Mouse (Mus musculus) adrenal gland, adult 2 months (tissue): ENCODE measurements around the gene Eya2. TPM values are rescaled to one million over a fixed set of nuclear protein-coding genes. Genes with fewer than 3 reads are reported as not detected.

ENCODE experiments used
- DNase-seq: peaks from one replicate; pipeline ENCODE4 v3.0.0; 2021
- polyA plus RNA-seq: library from polyadenylated mRNA; depleted of rRNA; stranded (reverse); fragments of >200 nt; gene quantifications from 2 replicates; pipeline ENCODE4 v1.2.3, GENCODE M21; 2012; rRNA removed
- total RNA-seq, 2 experiments: library from RNA; stranded (reverse); gene quantifications; 2 replicates each; pipeline ENCODE4 v1.2.3; 2021

Eya2 gene
- total and polyA plus RNA-seq, 3 experiments, result 2.9 to 7.8 (median 3.8) TPM

DNA sequence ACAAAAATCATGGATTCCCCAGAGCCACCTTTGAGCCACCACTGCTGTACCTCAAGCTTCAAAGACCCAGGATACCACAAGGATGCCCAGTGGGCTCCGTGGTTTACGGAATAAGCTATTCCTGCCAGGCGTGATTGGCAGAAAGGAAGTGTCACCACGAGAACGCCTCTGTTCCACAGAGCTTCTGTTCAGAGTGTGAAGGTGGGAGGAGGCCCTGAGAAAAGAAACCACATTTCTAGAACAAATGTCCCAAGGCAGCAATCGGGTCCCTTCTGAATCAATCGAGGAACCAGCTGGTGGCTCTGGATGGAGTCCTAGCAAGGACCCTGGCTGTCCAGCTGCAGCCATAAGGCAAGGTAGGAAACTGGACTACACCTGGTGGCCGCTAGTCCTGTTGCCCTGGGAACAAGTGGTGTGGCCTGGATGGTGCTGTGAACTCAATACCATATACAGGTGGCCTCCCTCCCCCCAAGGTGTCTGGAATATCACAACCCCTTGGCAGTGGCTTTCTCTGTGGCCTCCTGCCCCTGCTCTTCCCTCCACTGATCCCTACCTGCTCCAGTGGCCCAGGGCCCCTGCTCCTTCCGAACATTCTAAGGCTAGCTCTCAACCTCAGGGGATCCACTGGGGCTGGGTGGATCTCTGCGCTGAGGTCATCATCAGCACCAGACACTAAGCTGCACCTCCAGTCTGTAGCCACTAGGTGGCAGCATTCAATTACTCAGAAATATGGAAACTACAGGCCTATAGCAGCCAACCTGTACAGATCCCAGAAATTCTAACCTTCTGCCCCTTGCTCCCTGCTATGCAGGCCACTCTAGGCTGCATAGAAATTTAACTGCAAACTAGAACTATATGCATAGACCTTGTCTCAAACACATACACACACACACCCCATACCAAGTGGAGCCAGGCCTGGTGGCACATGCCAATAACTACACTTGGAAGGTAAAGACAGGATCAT lies 224.4 kb downstream of the Eya2 start:
- peak; percentile 75 for DNase-seq

DNA sequence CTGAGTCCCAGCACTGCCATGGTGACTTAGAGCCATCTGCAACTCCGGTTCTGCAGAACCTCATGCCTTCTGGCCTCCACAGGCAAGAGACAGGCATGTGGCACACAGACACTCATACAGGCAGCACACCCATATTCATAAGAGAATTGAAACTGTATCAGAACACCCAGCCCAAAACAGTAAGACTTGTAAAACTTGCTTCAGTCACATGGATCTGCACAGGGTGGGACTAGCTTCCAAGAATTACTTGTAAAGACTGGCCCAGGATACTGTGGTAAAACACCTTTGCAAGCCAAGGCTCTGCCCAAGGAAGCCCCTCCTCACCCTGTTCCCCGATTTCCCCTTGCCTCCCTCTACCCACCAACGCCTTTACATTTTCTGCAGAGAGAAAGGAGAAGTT lies 225.2 kb downstream of the Eya2 start:
- no peak for DNase-seq

DNA sequence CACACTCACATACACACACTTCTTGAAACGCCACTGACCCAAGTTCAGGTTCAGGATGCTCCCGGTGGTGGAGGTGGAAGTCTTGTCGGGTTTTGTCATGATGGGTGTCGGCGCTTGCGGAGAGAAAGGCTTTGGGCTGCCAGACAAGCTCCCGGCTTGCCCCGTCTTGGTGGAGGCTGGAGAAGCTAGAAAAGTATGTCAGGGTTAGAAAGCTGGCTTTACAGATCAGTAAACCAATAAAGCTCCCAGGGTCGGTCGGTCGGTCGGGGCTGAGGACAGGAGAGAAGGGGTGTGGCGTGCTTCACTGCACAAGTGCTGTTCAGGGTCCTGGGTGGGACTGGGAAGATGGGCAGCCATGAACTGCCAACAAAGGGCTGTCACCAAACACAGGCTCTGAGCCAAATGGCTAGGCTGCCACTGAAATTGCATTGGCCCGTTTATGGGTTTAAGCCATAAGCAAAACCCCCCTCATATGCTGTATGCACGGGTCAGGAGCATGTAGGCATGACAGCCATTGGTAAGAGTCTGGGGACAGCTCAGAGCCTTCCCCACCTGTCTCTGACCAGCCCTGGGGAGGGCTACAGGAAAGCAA lies 225.8 kb downstream of the Eya2 start:
- DNase-seq, result no peak

Other genes starting within 250 kb of the Eya2 start
- not detected for gene Zfp663, start 226.3 kb upstream of the Eya2 start, total RNA-seq
- gene Zfp663, start 226.3 kb upstream of the Eya2 start, polyA plus RNA-seq, result not detected in 2 replicates
- 1 to 10 TPM; 4.3 to 5.0 TPM for gene Zfp334, start 206.8 kb upstream of the Eya2 start, total RNA-seq
- 1.1 and 1.3 TPM in 2 replicates for gene Zfp334, start 206.8 kb upstream of the Eya2 start, polyA plus RNA-seq
- gene Ocstamp, start 194.6 kb upstream of the Eya2 start, total RNA-seq, result under 1 TPM; 0.12 to 0.38 TPM
- 0.55 and 0.64 TPM in 2 replicates for gene Ocstamp, start 194.6 kb upstream of the Eya2 start, polyA plus RNA-seq
- gene Slc13a3, start 121.8 kb upstream of the Eya2 start, total RNA-seq, result 1 to 10 TPM in 1 of 2 experiments, under 1 TPM in 1; 0.97 to 2.3 TPM
- 2.4 and 2.8 TPM in 2 replicates for gene Slc13a3, start 121.8 kb upstream of the Eya2 start, polyA plus RNA-seq
- 10 to 100 TPM; 10.4 to 12.7 TPM for gene Trp53rka, start 101.7 kb upstream of the Eya2 start, total RNA-seq
- 20.3 and 20.8 TPM in 2 replicates for gene Trp53rka, start 101.7 kb upstream of the Eya2 start, polyA plus RNA-seq
- 1 to 10 TPM in 1 of 2 experiments, under 1 TPM in 1; 0.35 to 1.2 TPM for gene Slc2a10, start 91.2 kb upstream of the Eya2 start, total RNA-seq
- gene Slc2a10, start 91.2 kb upstream of the Eya2 start, polyA plus RNA-seq, result 1.5 and 1.8 TPM in 2 replicates